Mouse (Mus musculus) embryo, embryonic 11 days (tissue): ENCODE data around the gene Ercc4.

Experiments used
- DNase-seq: peaks from one replicate; pipeline ENCODE4 v3.0.0-alpha.2; 2015

Ercc4 gene

DNA sequence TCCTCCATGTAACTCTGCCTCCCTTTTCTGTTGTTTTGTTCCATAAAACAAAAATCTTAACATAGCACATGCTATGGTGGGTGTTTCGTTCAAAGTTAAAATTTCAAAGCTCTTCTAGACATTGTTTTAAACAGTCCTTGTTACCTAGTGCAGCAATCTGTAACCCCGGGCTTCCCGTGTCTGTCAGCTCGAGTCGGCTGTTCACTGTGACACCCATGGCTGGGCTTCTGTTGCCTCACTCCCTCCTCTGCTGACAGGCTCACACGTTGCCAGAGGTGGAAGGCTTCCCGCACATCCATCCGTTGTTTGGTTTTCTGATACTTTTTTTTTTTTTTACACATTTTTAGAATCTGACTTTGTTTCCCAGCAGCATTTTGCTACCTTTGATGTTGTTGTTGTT lies 40.5 kb downstream of the Ercc4 start:
- no peak for DNase-seq

DNA sequence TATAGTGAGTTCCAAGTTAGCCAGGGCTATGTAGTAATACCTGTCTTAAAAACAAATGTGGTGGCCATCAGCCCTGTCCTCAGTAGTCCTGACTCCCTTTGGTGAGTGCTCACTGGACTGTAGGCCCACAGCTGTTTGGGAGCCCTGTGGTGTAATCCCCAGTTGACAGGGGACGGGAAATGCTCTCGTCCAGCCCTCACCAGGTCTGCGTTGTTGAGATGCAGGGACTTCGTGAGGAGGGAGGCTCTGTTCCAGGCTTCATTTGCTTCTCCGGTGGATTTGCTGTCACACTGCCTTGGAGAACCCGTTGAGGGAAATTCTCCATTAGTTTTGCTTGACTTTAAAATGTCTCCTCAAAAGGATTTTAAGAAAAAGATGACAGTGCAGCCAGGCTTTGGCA lies 41.3 kb downstream of the Ercc4 start:
- DNase-seq, result no peak

DNA sequence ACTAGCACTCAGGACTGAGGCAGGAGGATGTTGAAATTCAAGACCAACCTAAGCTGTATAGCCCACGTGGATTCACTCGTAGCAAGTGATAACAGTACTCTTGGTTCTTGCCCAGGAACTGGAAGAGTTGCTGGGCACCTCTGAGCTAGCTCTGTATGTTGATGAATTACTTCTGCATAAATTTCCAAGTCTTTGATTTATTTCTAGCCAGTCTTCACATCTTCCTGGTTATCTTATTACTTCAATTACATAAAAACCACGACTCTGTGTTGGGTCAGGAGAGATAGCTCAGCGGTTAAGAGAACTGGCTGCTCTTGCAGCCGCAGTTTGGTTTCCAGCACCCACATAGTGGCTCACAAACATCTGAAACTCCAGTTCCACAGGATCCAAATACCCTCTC lies 43.0 kb downstream of the Ercc4 start:
- DNase-seq, result no peak

DNA sequence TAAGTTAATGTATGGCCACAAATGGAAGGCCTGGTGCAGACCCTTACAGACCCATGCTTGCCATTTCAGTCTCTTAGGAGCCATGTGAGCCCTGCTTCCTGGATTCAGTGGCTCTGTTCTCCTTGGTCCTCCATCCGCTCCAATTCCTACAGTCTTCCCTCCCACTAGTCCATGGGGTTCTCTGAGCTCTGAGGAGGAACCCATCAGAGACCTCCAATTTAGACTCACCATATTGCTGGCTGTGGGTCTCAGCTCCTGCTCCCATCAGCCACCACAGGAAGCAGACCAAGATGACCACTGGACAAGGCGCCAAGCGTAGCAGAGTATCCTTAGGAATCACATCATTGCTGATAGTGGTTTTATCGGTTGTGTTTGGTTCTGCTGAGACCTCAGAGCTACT lies 43.7 kb downstream of the Ercc4 start:
- DNase-seq, result no peak

DNA sequence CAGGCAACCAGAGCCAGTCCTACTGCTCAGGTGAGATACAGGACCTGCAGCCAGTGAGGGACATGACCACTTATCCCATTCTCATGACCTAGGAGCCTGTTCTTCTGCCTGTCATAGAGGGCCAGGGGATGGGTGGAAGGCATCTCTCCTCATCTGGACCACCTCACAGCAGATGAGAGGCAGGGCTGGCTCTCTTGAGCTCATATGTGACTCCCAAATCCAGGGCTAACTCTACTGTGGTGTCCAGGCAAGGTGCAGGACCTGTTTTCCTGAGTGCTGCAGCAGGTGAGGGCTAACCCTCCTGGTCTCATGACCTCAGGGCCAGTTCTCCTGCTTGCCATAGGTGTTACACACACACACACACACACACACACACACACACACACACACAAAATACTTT lies 44.9 kb downstream of the Ercc4 start:
- no peak for DNase-seq

DNA sequence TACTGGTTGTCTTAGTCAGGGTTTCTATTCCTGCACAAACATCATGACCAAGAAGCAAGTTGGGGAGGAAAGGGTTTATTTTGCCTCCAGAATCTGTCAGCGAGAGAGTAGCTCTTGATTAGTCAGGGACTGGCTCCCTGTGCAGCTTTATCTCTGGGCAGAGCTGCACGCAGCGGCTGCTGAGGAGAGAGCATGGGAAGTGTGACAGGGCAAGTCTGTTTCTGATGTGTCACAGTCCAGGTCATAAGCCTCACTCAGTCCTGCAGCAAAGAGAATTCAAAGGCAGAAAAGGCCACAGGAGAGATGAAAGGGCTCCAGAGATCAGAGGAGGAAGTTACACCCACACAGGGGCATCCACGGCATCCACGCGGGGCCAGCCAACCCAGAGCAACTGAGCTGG lies 47.8 kb downstream of the Ercc4 start:
- no peak for DNase-seq

DNA sequence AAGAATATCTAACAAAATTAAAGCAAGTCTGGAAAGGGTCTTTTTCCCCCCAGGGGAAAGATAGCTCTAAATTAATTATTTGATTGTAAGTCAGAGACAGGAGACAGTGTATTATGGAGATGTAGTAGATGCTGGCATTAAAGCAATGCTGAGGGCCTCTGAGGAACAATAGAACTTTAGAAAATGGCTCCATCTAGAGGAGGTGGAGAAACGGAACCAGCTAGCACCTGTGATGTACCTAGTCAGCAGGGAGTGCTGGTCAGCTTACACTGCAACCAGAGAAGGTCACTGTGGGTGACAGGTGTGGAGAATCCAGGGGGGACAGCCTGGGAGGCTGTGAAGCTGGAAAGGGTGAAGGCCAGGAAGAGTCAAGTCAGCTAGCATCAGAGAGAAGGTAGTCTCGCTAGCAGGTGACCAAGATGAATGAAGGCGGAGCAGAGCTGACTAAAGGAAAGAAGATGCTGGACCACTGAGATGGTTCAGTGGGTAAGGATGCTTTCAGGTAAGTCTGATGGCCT lies 48.7 kb downstream of the Ercc4 start:
- DNase-seq, result no peak

DNA sequence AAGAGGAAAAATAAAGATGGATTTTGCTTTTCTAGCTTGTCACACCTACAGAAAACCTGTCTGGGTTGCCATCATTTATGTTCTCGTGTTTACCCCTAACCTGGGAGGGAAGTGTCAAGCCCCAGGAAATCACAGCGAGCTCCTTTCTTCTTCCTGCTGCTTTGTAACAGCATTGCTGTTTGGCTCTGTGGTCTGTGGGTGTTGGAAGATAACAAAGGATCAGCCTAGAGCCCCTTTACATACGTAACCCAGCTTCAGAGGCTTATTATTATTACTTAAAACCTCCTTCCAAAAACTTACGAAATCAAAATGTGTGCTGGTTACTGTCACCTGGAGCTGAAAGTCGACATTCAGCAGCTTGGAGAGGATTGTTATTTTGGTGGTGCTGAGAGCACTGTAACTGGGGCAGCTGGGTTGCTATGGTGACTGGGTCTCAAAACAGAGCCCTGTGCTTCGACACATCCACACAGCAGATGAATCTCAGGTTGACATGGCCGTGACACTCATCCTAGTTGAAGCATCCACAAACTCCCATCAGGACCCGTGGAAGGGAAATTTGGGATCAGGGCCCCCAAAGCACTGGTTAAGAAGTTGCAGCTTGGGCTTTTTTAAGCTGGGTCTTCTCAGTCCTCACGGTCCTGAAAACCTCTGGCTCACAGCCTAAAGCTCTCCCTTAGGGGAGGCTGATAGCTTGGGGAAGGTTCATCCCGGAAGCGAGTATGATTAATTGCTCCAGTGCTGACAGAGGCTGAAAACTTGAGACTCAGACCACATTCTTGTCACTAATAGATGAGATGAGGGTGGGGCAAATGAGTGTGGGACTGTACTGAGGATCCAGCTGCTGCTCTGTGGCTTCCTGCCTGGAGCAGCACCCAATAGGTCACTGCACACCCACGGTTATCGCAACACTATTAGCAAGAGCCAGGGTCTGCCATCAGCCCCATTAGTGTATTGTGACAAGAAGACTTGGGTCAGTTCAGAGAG lies 49.7 kb downstream of the Ercc4 start:
- peak; percentile 16 for DNase-seq

DNA sequence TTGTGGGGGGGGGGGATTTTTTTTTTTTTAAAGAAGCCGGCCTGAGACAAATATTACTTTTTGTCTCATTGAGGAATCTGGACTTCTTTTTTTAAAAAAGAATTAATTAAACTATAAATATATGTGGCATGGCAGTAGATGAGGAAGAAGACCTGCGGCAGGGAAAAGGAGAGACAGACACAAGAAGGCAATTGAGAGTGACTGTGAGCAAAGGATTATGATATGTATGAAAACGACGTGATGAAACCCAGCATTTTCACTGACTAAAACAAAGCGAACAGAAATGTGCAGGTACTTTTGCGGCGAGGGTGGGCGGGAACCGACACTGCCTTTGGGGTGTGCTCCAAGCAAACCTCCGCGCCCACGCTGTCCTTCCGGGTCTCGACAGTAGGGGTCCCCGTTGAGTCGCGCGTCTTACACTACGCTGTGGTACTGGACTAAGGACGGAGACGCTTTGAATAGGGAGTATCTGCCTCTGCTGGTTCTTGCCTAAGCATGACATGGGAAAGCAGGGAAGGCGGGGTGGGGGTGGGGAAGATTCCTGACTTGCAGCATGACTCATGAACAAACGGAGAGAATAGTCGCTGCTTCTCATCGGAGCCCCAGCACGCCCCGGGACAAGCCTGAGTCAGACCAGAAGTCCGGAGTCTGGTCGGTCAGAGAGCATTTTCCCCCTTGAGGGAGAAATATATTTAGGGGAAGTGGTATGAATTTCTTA lies 50.6 kb downstream of the Ercc4 start:
- peak; percentile 94 for DNase-seq

DNA sequence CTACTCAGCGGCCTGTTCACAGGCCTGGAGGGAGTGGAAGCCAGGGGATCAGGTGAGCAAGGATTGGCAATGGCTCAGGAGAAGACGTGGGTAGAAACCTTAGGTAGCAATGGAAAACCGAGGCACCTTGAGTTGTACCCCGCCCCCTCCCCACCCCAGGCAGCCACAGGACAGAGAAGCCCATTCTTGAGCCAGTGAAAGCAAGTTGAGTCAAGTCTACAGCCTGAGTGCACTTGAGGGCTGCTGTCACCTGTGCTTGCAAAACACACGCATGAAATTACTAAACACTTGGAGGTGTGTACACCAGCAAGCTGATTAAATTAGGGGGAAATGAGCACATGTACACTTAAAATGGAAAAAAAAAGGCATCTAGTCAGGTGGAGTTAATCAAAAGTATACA lies 52.0 kb downstream of the Ercc4 start:
- no peak for DNase-seq

DNA sequence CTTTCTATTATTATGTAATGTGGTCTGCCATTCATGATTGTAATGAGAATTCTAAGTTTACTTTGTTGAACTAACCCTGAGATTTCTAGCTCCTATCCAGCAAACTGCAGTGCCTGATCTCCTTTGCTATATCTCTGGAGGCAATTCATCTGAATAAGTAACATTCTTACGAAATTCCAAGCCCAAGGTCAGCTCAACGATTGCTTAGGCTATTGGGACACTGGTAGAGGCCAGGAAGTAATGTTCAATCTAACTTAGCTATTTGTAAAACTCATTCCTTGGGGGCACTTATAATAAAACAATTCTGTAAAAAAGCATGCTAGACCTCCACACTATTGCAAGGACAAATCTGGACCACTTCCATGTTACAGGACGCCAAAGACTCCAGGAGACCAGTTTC lies 58.2 kb downstream of the Ercc4 start:
- DNase-seq, result no peak

DNA sequence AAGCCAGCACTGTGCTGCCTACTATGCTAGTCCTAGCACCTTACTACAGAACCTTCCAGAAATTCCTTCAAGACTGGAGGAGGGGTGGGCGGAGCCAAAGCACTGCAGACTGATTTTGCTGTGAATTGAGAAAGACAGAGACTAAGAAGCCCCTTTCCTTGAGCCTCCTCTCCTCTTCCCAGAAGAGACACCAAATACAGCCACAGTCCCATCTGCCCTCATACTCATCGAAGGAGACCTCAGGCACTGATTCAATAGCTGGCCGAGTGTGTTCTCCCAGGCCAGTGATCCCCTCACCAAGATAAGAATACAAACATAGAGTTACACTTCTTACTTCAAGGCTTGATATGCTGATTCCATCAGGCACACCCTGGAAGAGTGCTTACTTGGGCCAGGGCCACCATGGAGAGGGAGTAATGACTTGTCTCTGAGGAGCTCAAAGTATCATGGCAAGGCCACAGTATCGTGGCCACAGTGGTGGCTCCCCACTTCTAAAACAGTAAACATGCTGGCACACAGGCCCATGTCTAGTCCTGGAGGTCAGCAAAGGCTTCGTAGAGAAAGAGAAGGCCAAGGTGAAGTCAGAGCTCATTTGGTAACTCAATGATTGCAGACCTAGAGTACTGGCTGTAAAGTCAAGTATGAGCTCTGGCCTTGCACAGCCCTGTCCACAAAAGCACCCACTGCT lies 63.7 kb downstream of the Ercc4 start:
- DNase-seq, result no peak

DNA sequence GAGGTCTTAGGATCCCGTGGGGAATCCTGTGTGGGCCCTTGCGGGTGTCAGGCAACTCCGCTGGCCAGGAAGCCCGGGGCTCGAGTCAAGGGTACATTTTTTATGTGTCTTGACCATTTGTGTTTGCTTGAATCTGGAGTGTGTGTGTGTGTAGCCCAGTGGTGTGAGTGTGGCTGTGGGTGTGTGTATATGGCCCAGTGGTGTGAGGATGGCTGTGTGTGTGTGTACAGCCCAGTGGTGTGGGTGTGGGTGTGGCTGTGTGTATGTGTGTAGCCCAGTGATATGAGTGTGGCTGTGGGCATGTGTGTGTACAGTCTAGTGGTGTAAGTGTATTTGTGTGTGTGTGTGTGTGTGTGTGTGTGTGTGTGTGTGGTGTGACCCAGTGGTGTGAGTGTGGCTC lies 73.0 kb downstream of the Ercc4 start:
- DNase-seq, result no peak

DNA sequence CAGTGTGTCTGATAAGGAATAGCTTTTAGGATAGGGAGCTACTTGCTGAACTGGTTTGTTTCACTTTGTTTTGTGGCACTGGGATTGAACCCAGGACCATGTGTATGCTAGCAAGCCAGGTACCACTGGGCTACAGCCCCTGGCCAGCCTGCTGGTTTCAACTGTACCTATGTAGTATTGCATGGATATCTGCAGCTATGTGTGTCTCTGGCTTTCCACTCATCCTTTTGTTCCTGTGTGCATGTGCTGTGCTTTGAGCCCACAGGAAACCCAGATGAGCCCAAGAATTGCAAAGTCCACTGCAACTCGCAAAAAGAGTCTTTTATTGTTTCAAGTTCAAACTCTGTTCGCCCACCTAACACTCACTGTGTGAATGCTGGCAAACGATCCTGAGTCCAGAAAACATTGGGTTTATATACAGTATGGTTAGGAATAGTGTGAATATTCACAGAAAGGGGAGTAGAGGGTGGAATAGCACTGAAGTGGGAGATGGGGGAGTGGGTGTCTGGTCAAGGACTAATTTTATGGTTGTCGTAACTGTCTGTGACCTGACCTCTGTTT lies 73.8 kb downstream of the Ercc4 start:
- DNase-seq, result no peak

DNA sequence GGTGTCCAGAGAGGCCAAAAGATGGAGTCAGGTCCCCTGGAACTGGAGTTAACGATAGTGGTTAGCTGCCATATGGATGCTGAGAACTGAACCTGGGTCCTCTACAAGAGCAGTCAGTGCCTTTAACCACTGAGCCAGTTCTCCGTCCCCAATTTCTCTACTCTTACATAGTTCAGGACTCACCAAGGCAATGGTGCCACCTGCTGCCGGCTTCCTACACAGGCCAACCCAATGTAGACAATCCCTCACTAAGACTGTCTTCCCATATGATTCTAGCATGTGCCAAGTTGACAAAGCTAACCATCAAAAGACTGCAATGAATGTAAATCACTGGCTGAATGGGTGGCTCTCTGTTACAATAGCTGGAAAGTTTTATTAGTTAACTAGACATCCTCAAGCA lies 74.9 kb downstream of the Ercc4 start:
- DNase-seq, result no peak

DNA sequence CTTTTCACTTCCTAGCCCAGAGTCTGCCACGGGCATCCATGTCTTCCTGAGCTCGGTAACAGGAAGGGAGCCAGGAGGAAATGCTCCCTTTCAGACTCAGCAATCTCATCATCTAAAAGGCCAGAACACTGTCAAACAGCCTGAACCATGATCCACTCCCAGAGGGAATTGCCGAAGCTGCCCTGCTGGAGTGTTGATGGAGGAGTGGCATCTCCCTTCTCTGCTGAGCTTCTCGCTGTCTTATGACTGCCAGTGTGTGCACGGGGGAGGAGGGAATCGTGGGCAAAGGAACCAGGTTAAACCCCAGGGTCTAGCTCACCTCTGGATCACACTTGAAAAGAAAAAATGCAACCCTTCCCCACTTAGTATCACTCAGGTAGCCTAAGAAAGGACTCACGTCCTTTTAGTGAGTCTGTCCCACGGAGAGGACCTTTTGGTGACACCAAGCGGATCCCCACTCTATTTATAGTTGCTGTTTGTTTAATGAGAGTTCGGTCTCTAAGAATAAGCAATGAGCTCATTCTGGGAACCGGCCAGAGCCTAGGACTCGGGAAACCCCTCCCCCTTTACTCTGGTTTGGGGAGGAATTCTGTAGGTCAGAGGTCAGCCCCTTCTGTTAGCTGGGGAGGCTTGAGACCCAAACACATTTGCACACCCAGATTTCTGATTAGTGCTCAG lies 80.1 kb downstream of the Ercc4 start:
- peak; percentile 47 for DNase-seq

DNA sequence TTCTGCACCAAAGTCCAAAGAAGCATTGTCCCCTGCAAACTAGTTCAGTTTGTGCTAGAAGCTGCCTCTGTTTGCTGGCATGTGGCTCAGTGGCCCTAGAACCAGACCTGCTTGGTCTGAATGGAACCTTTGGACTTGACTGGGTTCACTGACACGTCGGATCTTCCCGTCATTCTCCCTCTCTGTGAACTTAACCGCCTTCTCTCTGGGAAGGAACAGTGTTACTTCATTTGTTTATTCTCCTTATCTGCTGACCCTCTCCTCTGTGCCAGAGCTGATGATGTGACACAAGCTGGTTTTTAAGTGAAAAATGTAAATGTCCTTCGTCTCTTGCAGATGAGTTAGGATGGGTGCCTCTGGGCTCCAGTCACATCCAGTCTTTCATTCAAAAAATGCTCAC lies 81.0 kb downstream of the Ercc4 start:
- no peak for DNase-seq

DNA sequence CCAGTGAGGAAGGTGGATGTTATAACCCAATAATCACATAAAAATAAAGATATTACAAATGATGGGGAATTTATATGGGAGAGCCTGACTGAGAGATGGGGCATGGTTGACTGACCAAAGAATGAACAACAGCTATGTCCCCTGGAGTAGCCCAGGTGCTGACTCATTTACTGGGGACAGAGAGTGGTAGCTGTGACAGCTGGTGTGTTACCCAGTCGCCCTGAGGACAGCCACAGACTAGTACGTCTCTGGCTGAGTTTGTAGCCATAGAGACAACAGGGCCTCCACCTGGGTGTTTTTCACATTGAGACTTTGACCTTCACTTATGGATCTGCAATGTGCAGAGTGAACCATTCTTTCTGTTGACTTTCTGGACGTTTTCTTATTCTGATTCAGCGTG lies 81.7 kb downstream of the Ercc4 start:
- no peak for DNase-seq

DNA sequence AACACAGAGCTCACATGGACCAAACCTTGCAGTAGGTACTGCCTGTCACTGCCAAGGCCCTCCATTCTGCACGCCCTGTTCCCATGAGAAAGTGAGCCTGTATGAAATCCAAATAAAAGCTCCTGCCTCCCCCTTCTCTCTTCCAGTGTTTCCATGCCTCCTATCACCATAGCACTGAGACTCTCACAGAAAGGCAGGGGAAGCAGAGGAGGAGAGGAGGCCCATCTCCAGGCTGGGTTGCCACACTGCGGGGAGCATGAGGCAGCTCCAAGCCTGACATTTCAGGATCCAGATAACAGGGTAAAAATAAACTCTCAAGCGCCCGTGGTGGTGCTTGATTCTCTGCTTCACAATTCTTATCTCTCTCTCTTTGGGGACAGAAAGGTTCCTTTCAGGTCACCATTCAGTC lies 84.2 kb downstream of the Ercc4 start:
- DNase-seq, result no peak

DNA sequence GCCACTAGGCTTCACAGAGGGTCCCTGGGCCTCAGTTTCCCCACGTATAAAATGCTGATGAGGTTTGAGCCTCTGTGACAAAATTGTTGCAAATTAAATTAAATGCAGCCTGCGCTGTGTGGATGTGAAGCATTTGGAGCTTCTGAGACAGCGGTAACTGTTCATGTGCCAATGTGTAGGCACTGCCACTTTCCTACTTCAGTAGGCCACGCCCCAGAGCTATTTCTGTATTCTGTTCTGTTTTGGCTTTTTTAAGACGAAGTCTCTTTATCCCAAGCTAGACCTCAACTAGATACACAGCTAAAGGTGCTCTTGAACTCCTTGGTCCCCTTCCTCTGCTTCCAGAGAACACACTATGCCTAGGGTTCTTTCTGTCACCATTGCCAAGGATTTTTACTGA lies 85.4 kb downstream of the Ercc4 start:
- no peak for DNase-seq

DNA sequence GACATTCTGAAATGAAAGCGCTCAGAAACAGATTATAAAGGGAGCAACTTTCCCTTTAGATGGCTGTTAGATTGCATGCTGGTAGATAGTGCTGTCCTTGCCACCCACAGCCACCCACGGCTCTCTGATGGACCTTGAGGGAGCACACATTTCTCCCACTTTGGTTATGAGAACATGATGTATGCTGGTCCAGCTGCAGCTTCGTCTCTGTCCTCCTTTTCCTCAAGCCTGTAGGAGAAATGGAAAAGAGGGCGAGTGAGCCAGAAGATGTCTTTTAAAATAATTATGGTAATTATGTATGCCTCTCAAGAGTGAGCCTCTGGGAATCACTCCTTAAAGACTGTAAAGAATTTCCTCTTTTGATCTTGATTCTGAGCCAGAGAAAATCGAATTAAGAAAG lies 87.1 kb downstream of the Ercc4 start:
- no peak for DNase-seq

DNA sequence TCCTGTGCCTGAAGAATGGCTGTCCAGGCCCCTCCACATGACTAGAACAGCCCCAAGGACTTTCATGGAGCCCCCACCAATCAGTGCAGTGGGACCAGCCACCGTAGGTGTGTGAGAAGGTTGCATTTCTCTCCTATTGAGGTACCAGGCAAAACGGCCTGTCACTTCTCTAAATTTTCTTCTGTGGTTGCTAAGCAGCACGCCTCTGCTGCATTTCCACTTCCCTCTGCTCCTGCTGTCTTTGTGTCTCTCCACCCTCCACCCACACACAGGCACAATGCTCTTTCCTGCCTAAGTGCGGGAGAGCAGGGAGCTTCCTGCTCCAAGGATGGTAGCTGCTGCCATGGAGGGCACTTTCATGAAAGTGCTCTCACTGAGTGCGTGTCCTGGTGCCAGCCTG lies 87.8 kb downstream of the Ercc4 start:
- no peak for DNase-seq

DNA sequence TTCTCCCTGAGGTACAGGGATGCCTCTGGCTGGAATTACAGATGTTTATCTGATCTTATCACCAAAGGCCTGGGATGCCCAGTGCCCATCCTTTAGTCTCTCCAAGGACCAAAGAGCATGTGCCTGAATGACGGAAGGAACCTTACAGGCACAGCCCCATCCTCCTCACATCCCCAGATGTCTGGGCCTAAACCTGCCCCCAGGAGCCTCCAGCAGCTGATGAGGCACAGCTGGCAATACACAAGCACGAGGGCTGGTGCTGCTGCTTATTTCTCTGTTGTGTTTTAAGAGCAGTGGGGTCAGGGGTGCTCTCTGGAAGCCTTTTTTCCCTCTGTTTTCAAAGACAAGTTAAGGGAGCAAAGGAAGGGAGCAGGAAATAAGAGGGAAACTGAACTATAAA lies 89.7 kb downstream of the Ercc4 start:
- DNase-seq, result peak; percentile 24
